26 mouse cellular contexts compared by ENCODE assay signal in the genomic region with DNA sequence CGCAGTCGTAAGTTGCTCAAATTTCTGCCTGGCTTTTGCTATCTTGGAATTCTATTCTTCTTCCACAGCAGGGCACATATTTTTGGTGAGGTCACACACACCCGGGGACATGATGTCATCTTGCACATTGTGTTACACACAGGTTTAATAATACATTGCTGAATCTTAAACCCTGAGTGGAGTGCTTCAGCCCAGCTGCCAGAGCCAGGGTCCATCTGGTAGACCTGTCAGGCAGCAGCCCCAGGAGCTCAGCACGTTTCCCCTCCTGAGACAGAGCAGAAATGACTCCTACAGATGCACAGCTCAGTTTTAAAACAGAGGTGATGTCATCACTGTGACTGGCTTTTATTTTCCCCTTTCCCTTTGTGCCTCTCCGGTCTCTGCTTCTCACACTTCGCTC.
DNase-seq lines count a peak whose midpoint lies in the region; ATAC-seq and TF ChIP-seq lines count a peak whose summit lies in the region.
"Had no signal": no experiment of that assay in that cellular context is flagged by ENCODE, and none has a peak within 500 bp of the region (broad histone marks: within the 10 kb centered on the region; RNA-seq: fewer than 3 reads in every experiment).

No protein-coding gene starts in this region.

- no peak overlapping the region for H3K27ac ChIP-seq in heart, embryonic 15.5 days
- H3K27ac ChIP-seq in limb, embryonic 13.5 days = no peak overlapping the region
- H3K27ac ChIP-seq: hindbrain, embryonic 12.5 days; kidney, embryonic 15.5 days; liver, embryonic 14.5 days; lung, embryonic 15.5 days; midbrain, embryonic 15.5 days; neural tube, embryonic 12.5 days had no signal

- H3K9ac ChIP-seq in heart, embryonic 15.5 days = no peak overlapping the region
- H3K9ac ChIP-seq in limb, embryonic 13.5 days = no peak overlapping the region
- H3K9ac ChIP-seq: hindbrain, embryonic 12.5 days; kidney, embryonic 15.5 days; liver, embryonic 14.5 days; lung, embryonic 15.5 days; midbrain, embryonic 15.5 days; neural tube, embryonic 12.5 days had no signal

- 43% methylated on average over 6 of the region's 6 CpGs for WGBS in heart, embryonic 15.5 days
- WGBS in limb, embryonic 13.5 days = 54% methylated on average over 6 of the region's 6 CpGs
- WGBS in lung, adult 2 months = 72% methylated on average over 6 of the region's 6 CpGs

- intact Hi-C loops in gastrocnemius, postnatal 14 days (cut with DNase I; ENCODE audit: low total_unique reads) = no loop called here

- H3K36me3 ChIP-seq in heart, embryonic 15.5 days = no peaks in the 10 kb centered on the region
- no peaks in the 10 kb centered on the region for H3K36me3 ChIP-seq in limb, embryonic 13.5 days
- H3K36me3 ChIP-seq: G1E; hindbrain, embryonic 12.5 days; kidney, embryonic 15.5 days; lung, embryonic 15.5 days; midbrain, embryonic 15.5 days; neural tube, embryonic 12.5 days had no signal

- peaks cover 7% of the 10 kb centered on the region for H3K4me1 ChIP-seq in heart, embryonic 15.5 days (replicated peaks)
- no peaks in the 10 kb centered on the region for H3K4me1 ChIP-seq in limb, embryonic 13.5 days
- H3K4me1 ChIP-seq in lung, adult 2 months (ENCODE audit: control insufficient read depth, insufficient read depth, low read length) = no peaks in the 10 kb centered on the region
- H3K4me1 ChIP-seq: hindbrain, embryonic 12.5 days; kidney, embryonic 15.5 days; lung, embryonic 15.5 days; midbrain, embryonic 15.5 days; neural tube, embryonic 12.5 days had no signal

- TF ChIP-seq CTCF in brain, embryonic 14.5 days (IDR thresholded peaks at IDR 0.05; ENCODE audit: borderline replicate concordance, extremely low read depth, insufficient read depth, insufficient read length) = no peak
- no peak for TF ChIP-seq CTCF in lung, adult 2 months (IDR thresholded peaks at IDR 0.05; ENCODE audit: insufficient read depth, low read length)

- H3K9me3 ChIP-seq in heart, embryonic 15.5 days (replicated peaks) = no peaks in the 10 kb centered on the region
- H3K9me3 ChIP-seq in limb, embryonic 13.5 days = no peaks in the 10 kb centered on the region
- H3K9me3 ChIP-seq: hindbrain, embryonic 12.5 days; kidney, embryonic 15.5 days; lung, embryonic 15.5 days; midbrain, embryonic 15.5 days; neural tube, embryonic 12.5 days had no signal

- TF ChIP-seq POLR2A in brain, embryonic 14.5 days (IDR thresholded peaks at IDR 0.05; ENCODE audit: borderline replicate concordance, extremely low read depth, insufficient read depth, insufficient read length, poor library complexity, severe bottlenecking) = no peak
- no peak for TF ChIP-seq POLR2A in lung, adult 2 months (IDR thresholded peaks at IDR 0.05; ENCODE audit: borderline replicate concordance, extremely low read depth, low read depth, low read length)

- peak; percentile 58; the same call in 1 of the 2 replicates for ATAC-seq in heart, embryonic 15.5 days (replicated peaks; ENCODE audit: insufficient number of reproducible peaks, insufficient read depth, low FRiP score, low read depth)
- peak; percentile 92 for ATAC-seq in limb, embryonic 13.5 days (ENCODE audit: low FRiP score, low read depth)
- ATAC-seq: intestine, postnatal 0 days; midbrain, embryonic 15.5 days had no signal

- no peak overlapping the region for H3K4me2 ChIP-seq in heart, embryonic 15.5 days
- no peak overlapping the region for H3K4me2 ChIP-seq in limb, embryonic 13.5 days (replicated peaks)
- H3K4me2 ChIP-seq: hindbrain, embryonic 12.5 days; kidney, embryonic 15.5 days; lung, embryonic 15.5 days; midbrain, embryonic 15.5 days; neural tube, embryonic 12.5 days had no signal

- H3K4me3 ChIP-seq in heart, embryonic 15.5 days = no peak overlapping the region
- no peak overlapping the region for H3K4me3 ChIP-seq in limb, embryonic 13.5 days
- no peak overlapping the region for H3K4me3 ChIP-seq in lung, adult 2 months (replicated peaks; ENCODE audit: extremely low read depth, low read depth, low read length)
- H3K4me3 ChIP-seq: hindbrain, embryonic 12.5 days; kidney, embryonic 15.5 days; lung, embryonic 15.5 days; midbrain, embryonic 15.5 days; neural tube, embryonic 12.5 days had no signal

- no peaks in the 10 kb centered on the region for H3K27me3 ChIP-seq in heart, embryonic 15.5 days
- H3K27me3 ChIP-seq in limb, embryonic 13.5 days = no peaks in the 10 kb centered on the region
- H3K27me3 ChIP-seq: CH12.LX; hindbrain, embryonic 12.5 days; kidney, embryonic 15.5 days; lung, embryonic 15.5 days; midbrain, embryonic 15.5 days; neural tube, embryonic 12.5 days had no signal

- DNase-seq in gastrocnemius, postnatal 14 days = peak; percentile 14
- DNase-seq in gastrocnemius, adult 8-10 months (ENCODE audit: low spot score in 2 of 2) = no peak
- DNase-seq in heart, adult 8-10 months (ENCODE audit: low spot score) = no peak
- DNase-seq in brain, embryonic 14.5 days (ENCODE audit: low read depth) = peak; percentile 24
- no peak for DNase-seq in left cerebral cortex, adult 18-20 months (ENCODE audit: low spot score in 2 of 2)
- no peak for DNase-seq in lung, adult 2 months
- DNase-seq: adrenal gland, adult 2 months; B cell, adult 2 months; cerebellum, adult 11-12 months; cerebellum, postnatal 10 days; kidney, postnatal 36 days; layer of hippocampus, postnatal 36 days; lung, postnatal 4 days; right cerebral cortex, postnatal 25 days; thymus, postnatal 14 days had no signal

Comparison
In these comparisons a context has a peak if more than half of its experiments do, and no peak if none do; other contexts are left out.
1. DNase-seq: peak in gastrocnemius, postnatal 14 days (single experiment) and brain, embryonic 14.5 days (single experiment); none in gastrocnemius, adult 8-10 months (0 of 2), heart, adult 8-10 months (single experiment), left cerebral cortex, adult 18-20 months (0 of 2) and lung, adult 2 months (single experiment).